Mouse (Mus musculus): Measurements from ENCODE around the gene Gm9045.
"Not testable (repeated sequence)": the region's sequence is repeated elsewhere in the genome, so short reads cannot be mapped to it uniquely, and the experiment has no call there.

Gene Gm9045

DNA sequence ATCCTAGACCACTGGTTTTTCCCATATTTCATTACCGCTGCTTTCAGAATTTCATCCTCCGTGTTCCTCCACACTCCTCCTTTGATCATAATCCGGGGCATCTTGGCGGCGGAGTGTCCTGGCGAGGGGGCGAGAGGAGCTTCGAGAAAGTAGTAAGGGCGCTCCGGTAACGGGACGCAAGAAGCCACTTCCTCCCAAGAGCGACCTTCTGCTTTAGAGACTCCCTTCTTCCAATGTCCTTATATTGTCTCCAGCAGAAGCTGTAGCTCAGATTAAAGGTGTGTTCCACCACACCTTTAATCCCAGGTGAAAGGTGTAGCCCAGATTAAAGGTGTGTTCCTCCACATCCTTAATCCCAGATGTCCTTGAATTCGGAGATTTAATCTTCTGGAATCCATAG, at the start of gene Gm9045:
Gene Gm9045, minus strand, starts transcription at position 101 of the 400 bp plus-strand sequence.
- not testable (repeated sequence) for DNase-seq (ENCODE audit: low read depth, low spot score)

DNA sequence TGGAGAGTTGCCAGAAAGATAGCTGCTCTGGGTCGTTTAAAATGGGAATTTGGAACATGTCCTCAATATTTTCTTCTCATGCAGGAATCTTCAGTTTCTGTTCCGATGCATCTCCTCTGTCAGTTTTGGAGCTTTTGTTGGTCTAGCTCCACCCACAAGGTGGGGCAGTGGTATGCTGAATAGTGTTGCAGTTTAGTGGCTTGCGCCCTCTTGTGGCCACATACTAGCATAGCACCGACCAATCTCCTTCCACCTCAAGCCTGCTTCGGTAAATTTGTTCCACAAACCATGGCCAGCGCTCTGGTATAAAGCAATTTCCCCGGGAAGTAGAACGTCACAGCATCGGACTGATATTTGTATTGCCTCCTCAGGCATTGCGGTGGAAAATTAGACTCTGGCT, 32.8 kb upstream of the Gm9045 start:
- peak; percentile 46 for DNase-seq (ENCODE audit: low read depth, low spot score)

DNA sequence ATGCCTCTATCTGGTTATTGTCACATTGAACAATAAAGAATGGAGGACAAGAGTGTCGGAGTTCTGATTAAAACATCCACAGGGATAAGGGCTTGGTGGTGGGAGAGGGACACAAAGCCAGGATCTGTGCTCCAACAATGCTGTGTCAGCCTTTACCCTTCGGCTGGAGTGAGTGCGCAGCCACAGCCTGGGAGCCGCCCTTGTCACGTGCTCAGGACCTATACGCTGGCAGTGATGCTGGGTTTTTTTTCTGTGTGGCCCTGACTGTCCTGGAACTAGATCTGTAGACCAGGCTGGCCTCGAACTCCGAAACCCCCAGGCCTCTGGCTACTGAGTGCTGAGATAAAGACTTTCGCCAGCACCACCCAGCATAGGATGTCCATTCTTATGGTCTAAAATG, 31.9 kb upstream of the Gm9045 start:
- no peak for DNase-seq (ENCODE audit: low read depth, low spot score)

DNA sequence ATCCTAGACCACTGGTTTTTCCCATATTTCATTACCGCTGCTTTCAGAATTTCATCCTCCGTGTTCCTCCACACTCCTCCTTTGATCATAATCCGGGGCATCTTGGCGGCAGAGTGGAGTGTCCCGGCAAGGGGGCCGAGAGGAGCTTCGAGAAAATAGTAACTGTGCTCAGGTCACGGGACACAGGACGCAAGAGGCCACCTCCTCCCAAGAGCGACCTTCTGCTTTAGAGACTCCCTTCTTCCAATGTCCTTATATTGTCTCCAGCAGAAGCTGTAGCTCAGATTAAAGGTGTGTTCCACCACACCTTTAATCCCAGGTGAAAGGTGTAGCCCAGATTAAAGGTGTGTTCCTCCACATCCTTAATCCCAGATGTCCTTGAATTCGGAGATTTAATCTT, 16.4 kb upstream of the Gm9045 start, which contains the start of gene Gm9049:
Gene Gm9049, minus strand, starts transcription at position 101 of the 400 bp plus-strand sequence.
- DNase-seq (ENCODE audit: low read depth, low spot score), result not testable (repeated sequence)

DNA sequence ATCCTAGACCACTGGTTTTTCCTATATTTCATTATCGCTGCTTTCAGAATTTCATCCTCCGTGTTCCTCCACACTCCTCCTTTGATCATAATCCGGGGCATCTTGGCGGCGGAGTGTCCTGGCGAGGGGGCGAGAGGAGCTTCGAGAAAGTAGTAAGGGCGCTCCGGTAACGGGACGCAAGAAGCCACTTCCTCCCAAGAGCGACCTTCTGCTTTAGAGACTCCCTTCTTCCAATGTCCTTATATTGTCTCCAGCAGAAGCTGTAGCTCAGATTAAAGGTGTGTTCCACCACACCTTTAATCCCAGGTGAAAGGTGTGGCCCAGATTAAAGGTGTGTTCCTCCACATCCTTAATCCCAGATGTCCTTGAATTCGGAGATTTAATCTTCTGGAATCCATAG, 10.9 kb upstream of the Gm9045 start, which contains the start of gene Gm9048:
Gene Gm9048, minus strand, starts transcription at position 101 of the 400 bp plus-strand sequence.
- DNase-seq (ENCODE audit: low read depth, low spot score), result not testable (repeated sequence)

DNA sequence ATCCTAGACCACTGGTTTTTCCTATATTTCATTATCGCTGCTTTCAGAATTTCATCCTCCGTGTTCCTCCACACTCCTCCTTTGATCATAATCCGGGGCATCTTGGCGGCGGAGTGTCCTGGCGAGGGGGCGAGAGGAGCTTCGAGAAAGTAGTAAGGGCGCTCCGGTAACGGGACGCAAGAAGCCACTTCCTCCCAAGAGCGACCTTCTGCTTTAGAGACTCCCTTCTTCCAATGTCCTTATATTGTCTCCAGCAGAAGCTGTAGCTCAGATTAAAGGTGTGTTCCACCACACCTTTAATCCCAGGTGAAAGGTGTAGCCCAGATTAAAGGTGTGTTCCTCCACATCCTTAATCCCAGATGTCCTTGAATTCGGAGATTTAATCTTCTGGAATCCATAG, 5.5 kb upstream of the Gm9045 start, which contains the start of gene Gm9046:
Gene Gm9046, minus strand, starts transcription at position 101 of the 400 bp plus-strand sequence.
- not testable (repeated sequence) for DNase-seq (ENCODE audit: low read depth, low spot score)

DNA sequence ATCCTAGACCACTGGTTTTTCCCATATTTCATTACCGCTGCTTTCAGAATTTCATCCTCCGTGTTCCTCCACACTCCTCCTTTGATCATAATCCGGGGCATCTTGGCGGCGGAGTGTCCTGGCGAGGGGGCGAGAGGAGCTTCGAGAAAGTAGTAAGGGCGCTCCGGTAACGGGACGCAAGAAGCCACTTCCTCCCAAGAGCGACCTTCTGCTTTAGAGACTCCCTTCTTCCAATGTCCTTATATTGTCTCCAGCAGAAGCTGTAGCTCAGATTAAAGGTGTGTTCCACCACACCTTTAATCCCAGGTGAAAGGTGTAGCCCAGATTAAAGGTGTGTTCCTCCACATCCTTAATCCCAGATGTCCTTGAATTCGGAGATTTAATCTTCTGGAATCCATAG, 5.3 kb downstream of the Gm9045 start, which contains the start of gene Gm9044:
Gene Gm9044, minus strand, starts transcription at position 101 of the 400 bp plus-strand sequence.
- DNase-seq (ENCODE audit: low read depth, low spot score), result not testable (repeated sequence)

DNA sequence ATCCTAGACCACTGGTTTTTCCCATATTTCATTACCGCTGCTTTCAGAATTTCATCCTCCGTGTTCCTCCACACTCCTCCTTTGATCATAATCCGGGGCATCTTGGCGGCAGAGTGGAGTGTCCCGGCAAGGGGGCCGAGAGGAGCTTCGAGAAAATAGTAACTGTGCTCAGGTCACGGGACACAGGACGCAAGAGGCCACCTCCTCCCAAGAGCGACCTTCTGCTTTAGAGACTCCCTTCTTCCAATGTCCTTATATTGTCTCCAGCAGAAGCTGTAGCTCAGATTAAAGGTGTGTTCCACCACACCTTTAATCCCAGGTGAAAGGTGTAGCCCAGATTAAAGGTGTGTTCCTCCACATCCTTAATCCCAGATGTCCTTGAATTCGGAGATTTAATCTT, 10.8 kb downstream of the Gm9045 start, which contains the start of gene Gm9040:
Gene Gm9040, minus strand, starts transcription at position 101 of the 400 bp plus-strand sequence.
- DNase-seq (ENCODE audit: low read depth, low spot score), result not testable (repeated sequence)

DNA sequence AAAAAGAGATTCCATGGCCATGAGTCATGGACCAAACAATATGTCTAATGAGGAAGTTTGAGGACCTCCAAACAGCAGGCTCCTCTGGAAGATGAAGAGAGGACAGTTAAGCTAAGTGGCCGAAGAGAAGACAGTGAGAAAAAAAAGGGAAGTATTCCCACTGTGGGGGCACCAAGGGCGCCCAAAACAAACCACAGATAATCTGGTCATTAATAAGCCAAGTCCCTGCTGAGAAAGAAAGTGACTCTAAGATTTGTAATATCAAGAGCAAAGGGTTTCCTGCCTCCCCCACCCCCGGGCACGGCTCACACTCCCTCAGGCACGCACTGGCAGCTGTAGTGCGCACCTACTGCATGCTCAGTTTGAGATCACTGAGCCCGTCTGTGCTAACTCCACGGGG, 18.6 kb downstream of the Gm9045 start:
- no peak for DNase-seq (ENCODE audit: low read depth, low spot score)

DNA sequence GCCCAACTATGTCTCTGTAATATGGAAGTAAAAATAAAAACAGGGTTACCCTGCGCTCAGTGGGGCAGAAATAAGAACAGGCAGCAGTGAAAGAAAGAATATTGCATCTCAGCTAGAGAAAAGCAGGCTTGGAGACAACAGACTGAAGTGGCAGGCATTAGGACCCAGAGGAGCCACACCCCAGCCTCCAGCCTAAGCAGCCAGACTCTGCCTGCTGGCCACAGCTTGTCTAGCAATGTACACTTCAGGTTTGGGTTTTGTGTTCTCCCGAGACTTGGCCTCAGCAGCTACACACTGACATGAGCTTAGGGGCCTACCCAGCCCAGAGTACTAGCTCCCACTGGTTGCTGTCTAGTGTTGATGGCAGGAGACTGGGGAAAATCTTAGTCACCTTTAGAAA, 35.5 kb downstream of the Gm9045 start:
- not testable (repeated sequence) for DNase-seq (ENCODE audit: low read depth, low spot score)

DNA sequence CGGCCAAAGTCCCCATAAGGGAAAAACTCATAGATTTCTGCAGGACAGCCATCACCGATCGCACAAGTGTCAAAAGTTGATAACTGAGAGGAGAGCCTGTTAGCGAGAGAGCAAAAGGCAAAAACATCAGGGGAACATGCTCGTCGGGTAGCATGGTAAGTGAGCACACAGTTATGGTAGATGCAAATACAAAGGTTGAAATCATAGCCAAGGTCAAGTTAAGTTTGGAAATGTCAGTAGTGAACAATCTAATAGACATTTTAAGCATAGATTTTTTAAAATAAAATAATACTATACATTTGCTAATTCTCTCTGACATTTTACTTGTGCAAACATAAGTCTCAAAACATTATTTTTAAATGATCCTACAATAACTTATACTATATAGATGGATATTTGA, 42.7 kb downstream of the Gm9045 start, which contains the start of gene Iltifb:
Gene Iltifb, minus strand, starts transcription at position 101 of the 400 bp plus-strand sequence.
- DNase-seq (ENCODE audit: low read depth, low spot score), result no peak
